Mouse (Mus musculus) macrophage (primary cell): ENCODE results near the gene Olig3. TPM values are rescaled to one million over a fixed set of nuclear protein-coding genes. Genes with fewer than 3 reads are reported as not detected.

Experiments
- H3K27ac ChIP-seq: fragments of 350-480 bp; formaldehyde crosslinking; 2 replicates; pipeline ENCODE4 v1.9.0; 2021
- H3K36me3 ChIP-seq: fragments of 350-480 bp; formaldehyde crosslinking; 2 replicates; pipeline ENCODE4 v1.9.0; 2021; ENCODE audit errors: inconsistent target
- H3K4me3 ChIP-seq: fragments of 350-480 bp; formaldehyde crosslinking; 2 replicates; pipeline ENCODE4 v1.9.0; 2021; ENCODE audit errors: inconsistent target
- H3K79me2 ChIP-seq: fragments of 350-480 bp; formaldehyde crosslinking; 2 replicates; pipeline ENCODE4 v1.9.0; 2021; ENCODE audit errors: inconsistent target
- WGBS: methylation state at CpG from one replicate; pipeline ENCODE4 v1.1.7; 2026; ENCODE audit warnings: inconsistent platforms; ENCODE audit not compliant: missing documents; 5-methylcytosine and 5-hydroxymethylcytosine counted together
- polyA plus RNA-seq: library from polyadenylated mRNA; stranded (reverse); fragments of 250-400 nt; gene quantifications from 3 replicates; pipeline ENCODE4 v1.2.4, GENCODE M21; 2018; ENCODE audit warnings: inconsistent platforms

The Olig3 gene
- polyA plus RNA-seq, 1 experiment from 2014 or later, result not detected

- 10% methylated on average over 6 of the region's 6 CpGs for WGBS
- no peak overlapping the region for H3K27ac ChIP-seq
- H3K36me3 ChIP-seq, result no peaks in the 10 kb centered on the region
- no peak overlapping the region for H3K4me3 ChIP-seq
- H3K79me2 ChIP-seq, result no peaks in the 10 kb centered on the region
Measured at GRCm38 (mm10) chr10:19354146-19354545, 2.2 kb upstream of the Olig3 start.

GRCm38 (mm10) chr10:19355076-19355475 is 1.3 kb upstream of the Olig3 start:
- H3K79me2 ChIP-seq, result no peaks in the 10 kb centered on the region
- H3K27ac ChIP-seq, result no peak overlapping the region
- 20% methylated on average over 8 of the region's 8 CpGs for WGBS
- no peak overlapping the region for H3K4me3 ChIP-seq
- no peaks in the 10 kb centered on the region for H3K36me3 ChIP-seq

GRCm38 (mm10) chr10:19356720-19357641 is 648 bp downstream of the Olig3 start:
- Histone ChIP-seq H3K36me3 (no peaks in the 10 kb centered on the region), H3K27ac (no peak overlapping the region), H3K79me2 (no peaks in the 10 kb centered on the region), H3K4me3 (no peak overlapping the region)
- WGBS, result 6% methylated on average over 63 of the region's 63 CpGs

GRCm38 (mm10) chr10:19357848-19358247 is 1.5 kb downstream of the Olig3 start:
- H3K79me2 ChIP-seq, result no peaks in the 10 kb centered on the region
- no peaks in the 10 kb centered on the region for H3K36me3 ChIP-seq
- WGBS, result 75% methylated on average over 5 of the region's 5 CpGs
- no peak overlapping the region for H3K4me3 ChIP-seq
- H3K27ac ChIP-seq, result no peak overlapping the region

- H3K4me3 ChIP-seq, result no peak overlapping the region
- WGBS, result 64% methylated on average over 3 of the region's 3 CpGs
- H3K27ac ChIP-seq, result no peak overlapping the region
- H3K36me3 ChIP-seq, result no peaks in the 10 kb centered on the region
- H3K79me2 ChIP-seq, result no peaks in the 10 kb centered on the region
Measured at GRCm38 (mm10) chr10:19360446-19361300, 4.3 kb downstream of the Olig3 start.

- Histone ChIP-seq H3K27ac (no peak overlapping the region), H3K36me3 (no peaks in the 10 kb centered on the region), H3K4me3 (no peak overlapping the region), H3K79me2 (no peaks in the 10 kb centered on the region)
- 44% methylated on average over 23 of the region's 23 CpGs for WGBS
Measured at GRCm38 (mm10) chr10:19361539-19362293, 5.4 kb downstream of the Olig3 start.

- 9% methylated on average over 8 of the region's 8 CpGs for WGBS
- H3K36me3 ChIP-seq, result no peaks in the 10 kb centered on the region
- no peak overlapping the region for H3K27ac ChIP-seq
- H3K79me2 ChIP-seq, result no peaks in the 10 kb centered on the region
- H3K4me3 ChIP-seq, result no peak overlapping the region
Measured at GRCm38 (mm10) chr10:19362294-19362590, 5.9 kb downstream of the Olig3 start.

- Histone ChIP-seq H3K27ac (no peak overlapping the region), H3K36me3 (no peaks in the 10 kb centered on the region), H3K79me2 (no peaks in the 10 kb centered on the region), H3K4me3 (no peak overlapping the region)
- WGBS, result 4% methylated on average over 17 of the region's 17 CpGs
Measured at GRCm38 (mm10) chr10:19362861-19363260, 6.5 kb downstream of the Olig3 start.

GRCm38 (mm10) chr10:19363365-19363764 is 7.0 kb downstream of the Olig3 start:
- H3K4me3 ChIP-seq, result no peak overlapping the region
- no peak overlapping the region for H3K27ac ChIP-seq
- WGBS, result 32% methylated on average over 4 of the region's 5 CpGs
- H3K36me3 ChIP-seq, result no peaks in the 10 kb centered on the region
- no peaks in the 10 kb centered on the region for H3K79me2 ChIP-seq

- Histone ChIP-seq H3K79me2 (no peaks in the 10 kb centered on the region), H3K36me3 (no peaks in the 10 kb centered on the region), H3K4me3 (no peak overlapping the region), H3K27ac (no peak overlapping the region)
- WGBS, result 90% methylated on average over 9 of the region's 9 CpGs
Measured at GRCm38 (mm10) chr10:19369143-19369542, 12.8 kb downstream of the Olig3 start.

GRCm38 (mm10) chr10:19370146-19370545 is 13.8 kb downstream of the Olig3 start:
- Histone ChIP-seq H3K79me2 (no peaks in the 10 kb centered on the region), H3K27ac (no peak overlapping the region), H3K36me3 (no peaks in the 10 kb centered on the region), H3K4me3 (no peak overlapping the region)
- WGBS, result 88% methylated on average over 3 of the region's 3 CpGs

- H3K27ac ChIP-seq, result no peak overlapping the region
Measured at GRCm38 (mm10) chr10:19372263-19372662, 15.9 kb downstream of the Olig3 start.

GRCm38 (mm10) chr10:19373797-19374196 is 17.5 kb downstream of the Olig3 start:
- 23% methylated on average over 7 of the region's 7 CpGs for WGBS
- Histone ChIP-seq H3K27ac (no peak overlapping the region), H3K79me2 (no peaks in the 10 kb centered on the region), H3K36me3 (no peaks in the 10 kb centered on the region), H3K4me3 (no peak overlapping the region)

More at GRCm38 (mm10) chr10:19372263-19372662, 15.9 kb downstream of the Olig3 start:
- Histone ChIP-seq H3K4me3 (no peak overlapping the region), H3K79me2 (no peaks in the 10 kb centered on the region), H3K36me3 (no peaks in the 10 kb centered on the region)
- WGBS, result 94% methylated on average over 5 of the region's 5 CpGs

- Histone ChIP-seq H3K27ac (no peak overlapping the region), H3K79me2 (no peaks in the 10 kb centered on the region)
- 89% methylated on average over 3 of the region's 3 CpGs for whole genome bisulfite sequencing
Measured at GRCm38 (mm10) chr10:19374311-19374710, 18.0 kb downstream of the Olig3 start.

More at GRCm38 (mm10) chr10:19374311-19374710, 18.0 kb downstream of the Olig3 start:
- H3K36me3 ChIP-seq, result no peaks in the 10 kb centered on the region
- no peak overlapping the region for H3K4me3 ChIP-seq
